Mouse (Mus musculus) neutrophil, adult 5-6 weeks (primary cell): Measurements from ENCODE around the gene Mthfr. TPM values are rescaled to one million over a fixed set of nuclear protein-coding genes. Genes with fewer than 3 reads are reported as not detected.
A peak's percentile ranks its signal among the peaks of the same experiment; 100 is the strongest.

Source experiments
- ATAC-seq: fragments of 151-379, 151-347 bp; 2 replicates; pipeline ENCODE4 v1.8.0; 2017; ENCODE audit warnings: mild to moderate bottlenecking, moderate TSS enrichment; ENCODE audit not compliant: insufficient number of reproducible peaks, poor library complexity, low FRiP score, severe bottlenecking; ENCODE audit errors: extremely low read depth
- total RNA-seq: library from RNA; stranded (forward); fragments of 200-1000 nt; gene quantifications from 2 replicates; pipeline ENCODE4 v1.2.3, GENCODE M21; 2017

The Mthfr gene
- total RNA-seq, 1 experiment from 2014 or later: 10.0 TPM

- ATAC-seq: no peak
Observed at GRCm38 (mm10) chr4:148083176-148083899, 44.5 kb downstream of the Mthfr start.

- ATAC-seq: no peak
Observed at GRCm38 (mm10) chr4:148084261-148084714, 45.4 kb downstream of the Mthfr start.

GRCm38 (mm10) chr4:148085131-148085906, 46.4 kb downstream of the Mthfr start:
- ATAC-seq: no peak

- ATAC-seq: no peak
Observed at GRCm38 (mm10) chr4:148085907-148086305, 47.0 kb downstream of the Mthfr start.

- ATAC-seq: peak; percentile 2; the same call in 1 of the 2 replicates
Observed at GRCm38 (mm10) chr4:148087091-148087906, 48.4 kb downstream of the Mthfr start.

GRCm38 (mm10) chr4:148087907-148088527, 49.1 kb downstream of the Mthfr start, which contains the start of gene Agtrap:
Agtrap (minus strand) TSS chr4:148088031.
- peak; percentile 81 for ATAC-seq

- ATAC-seq: no peak
Observed at GRCm38 (mm10) chr4:148089166-148089565, 50.3 kb downstream of the Mthfr start.

- no peak for ATAC-seq
Observed at GRCm38 (mm10) chr4:148091181-148091580, 52.3 kb downstream of the Mthfr start.

GRCm38 (mm10) chr4:148092551-148093271, 53.8 kb downstream of the Mthfr start:
- ATAC-seq: no peak

GRCm38 (mm10) chr4:148094161-148094560, 55.3 kb downstream of the Mthfr start:
- no peak for ATAC-seq

GRCm38 (mm10) chr4:148095081-148095480, 56.2 kb downstream of the Mthfr start:
- no peak for ATAC-seq

GRCm38 (mm10) chr4:148097936-148098335, 59.1 kb downstream of the Mthfr start:
- ATAC-seq: no peak

- no peak for ATAC-seq
Observed at GRCm38 (mm10) chr4:148098666-148099065, 59.8 kb downstream of the Mthfr start.

GRCm38 (mm10) chr4:148101801-148102527, 63.1 kb downstream of the Mthfr start:
- peak; percentile 24; the same call in 1 of the 2 replicates for ATAC-seq

GRCm38 (mm10) chr4:148104146-148104545, 65.3 kb downstream of the Mthfr start:
- ATAC-seq: no peak

GRCm38 (mm10) chr4:148107621-148108291, 68.9 kb downstream of the Mthfr start:
- ATAC-seq: no peak

GRCm38 (mm10) chr4:148108565-148109100, 69.8 kb downstream of the Mthfr start:
- ATAC-seq: no peak
